Mouse (Mus musculus) CD8-positive naive resting alpha-beta T cell, adult 2 months (primary cell): ENCODE measurements around the gene Rgs11.
"Not testable (repeated sequence)": the region's sequence is repeated elsewhere in the genome, so short reads cannot be mapped to it uniquely, and the experiment has no call there.

ENCODE experiments used
- DNase-seq, 2 experiments: peaks; one replicate each; pipeline ENCODE4 v3.0.0; 2022; ENCODE audit warnings: low read depth in 2 of 2, low spot score in 2 of 2

The Rgs11 gene

GRCm38 (mm10) chr17:26202737-26203136 is at the start of gene Rgs11:
Gene Rgs11, plus strand, starts transcription at chr17:26202951.
- peak; percentile 39 to 53 for DNase-seq

DNA sequence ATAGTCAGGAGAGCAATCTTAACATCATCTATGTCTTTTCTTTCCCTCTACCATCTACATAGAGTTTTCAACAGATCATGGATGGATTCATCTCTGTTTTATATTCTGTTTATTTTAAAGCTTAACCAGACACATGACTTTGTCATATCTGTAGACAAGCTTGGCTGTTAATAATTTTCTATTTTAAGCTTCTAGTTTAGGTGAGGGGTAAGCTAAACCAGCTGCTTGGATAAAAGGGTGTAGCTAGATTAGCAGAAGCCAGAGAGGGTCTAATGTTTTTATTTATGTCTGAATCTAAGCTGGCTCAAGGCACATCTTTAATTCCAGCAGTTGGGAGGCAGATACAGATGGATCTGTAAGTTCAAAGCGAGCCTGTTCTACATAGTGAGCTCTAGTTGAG is 40.0 kb upstream of the Rgs11 start:
- no peak for DNase-seq

- DNase-seq: peak; percentile 58 to 63
Observed at GRCm38 (mm10) chr17:26168039-26168438, 34.7 kb upstream of the Rgs11 start.

GRCm38 (mm10) chr17:26175248-26175647 is 27.5 kb upstream of the Rgs11 start:
- not testable (repeated sequence) for DNase-seq

- DNase-seq: no peak
Observed at GRCm38 (mm10) chr17:26178611-26179010, 24.1 kb upstream of the Rgs11 start.

DNA sequence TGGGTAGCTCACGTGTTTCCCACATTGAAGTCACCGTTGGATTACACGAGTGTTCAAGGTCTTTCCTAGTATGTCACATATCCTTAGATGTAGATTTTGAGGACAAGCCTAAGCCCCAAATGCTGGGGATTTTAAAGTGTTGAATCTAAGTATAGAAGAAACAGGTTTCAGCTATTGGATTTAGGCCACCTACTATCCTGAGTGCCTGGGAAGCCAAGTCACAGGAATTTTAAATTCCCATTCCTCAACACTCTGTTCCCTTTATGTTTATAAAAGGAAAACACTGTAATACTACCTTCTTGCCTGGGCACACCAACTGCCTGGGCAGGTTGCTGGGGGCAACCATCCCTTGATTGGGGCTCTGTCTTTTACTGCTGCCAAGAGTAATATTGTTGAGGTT is 21.6 kb upstream of the Rgs11 start:
- no peak for DNase-seq

DNA sequence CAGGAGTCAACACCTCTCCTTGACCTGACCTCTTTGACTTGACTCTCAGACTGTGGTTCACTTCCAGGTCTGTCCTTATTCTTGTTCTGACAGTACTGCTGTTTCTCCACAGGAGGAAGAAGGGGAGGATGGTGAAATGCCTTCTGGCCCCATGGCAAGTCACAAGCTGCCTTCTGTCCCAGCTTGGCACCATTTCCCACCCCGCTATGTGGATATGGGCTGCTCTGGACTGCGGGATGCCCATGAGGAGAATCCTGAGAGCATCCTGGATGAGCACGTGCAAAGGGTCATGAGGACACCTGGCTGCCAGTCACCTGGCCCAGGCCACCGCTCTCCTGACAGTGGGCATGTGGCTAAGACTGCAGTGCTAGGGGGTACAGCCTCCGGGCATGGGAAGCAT is 15.2 kb upstream of the Rgs11 start:
- DNase-seq: no peak

- no peak for DNase-seq
Observed at GRCm38 (mm10) chr17:26188091-26188805, 14.5 kb upstream of the Rgs11 start.

- not testable (repeated sequence) for DNase-seq
Observed at GRCm38 (mm10) chr17:26191486-26191885, 11.3 kb upstream of the Rgs11 start.

DNA sequence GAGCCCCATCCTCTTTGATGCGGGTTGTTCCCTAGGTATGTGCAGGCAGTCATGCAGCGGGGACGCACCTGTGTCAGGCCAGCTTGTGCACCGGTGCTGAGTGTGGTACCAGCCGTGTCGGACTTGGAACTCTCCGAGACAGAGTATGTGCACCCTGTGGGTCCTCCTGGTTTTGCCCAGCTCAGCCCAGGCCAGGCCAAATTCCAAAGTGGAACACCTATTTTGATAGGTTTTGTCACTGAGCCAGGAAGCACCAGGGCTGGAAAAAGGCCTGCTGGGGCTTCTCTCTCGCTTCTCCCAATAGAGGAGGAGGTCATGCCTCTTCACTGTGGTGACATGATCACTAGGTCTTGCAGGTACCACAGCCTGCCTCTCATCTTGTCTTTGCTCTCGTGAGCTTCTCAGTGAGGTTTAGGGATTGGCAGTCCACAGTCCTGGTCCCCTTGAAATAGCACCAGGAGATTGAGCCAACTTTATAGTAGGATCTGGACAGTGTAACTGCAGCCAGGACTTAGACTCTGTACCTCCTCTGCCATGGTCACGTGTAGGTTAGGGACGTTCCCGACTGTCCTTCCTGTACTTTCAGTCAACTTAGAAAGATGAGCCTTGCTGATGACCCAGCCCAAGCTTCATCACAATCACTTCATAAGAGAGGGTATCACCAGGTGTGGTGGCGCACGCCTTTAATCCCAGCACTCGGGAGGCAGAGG is 10.1 kb upstream of the Rgs11 start:
- DNase-seq: no peak

- no peak for DNase-seq
Observed at GRCm38 (mm10) chr17:26198892-26199291, 3.9 kb upstream of the Rgs11 start, which contains the start of gene Pdia2. Gene Pdia2, minus strand, starts transcription at chr17:26199087.

- no peak for DNase-seq
Observed at GRCm38 (mm10) chr17:26200831-26201705, 1.7 kb upstream of the Rgs11 start.

- no peak for DNase-seq
Observed at GRCm38 (mm10) chr17:26201998-26202397, 753 bp upstream of the Rgs11 start.

DNA sequence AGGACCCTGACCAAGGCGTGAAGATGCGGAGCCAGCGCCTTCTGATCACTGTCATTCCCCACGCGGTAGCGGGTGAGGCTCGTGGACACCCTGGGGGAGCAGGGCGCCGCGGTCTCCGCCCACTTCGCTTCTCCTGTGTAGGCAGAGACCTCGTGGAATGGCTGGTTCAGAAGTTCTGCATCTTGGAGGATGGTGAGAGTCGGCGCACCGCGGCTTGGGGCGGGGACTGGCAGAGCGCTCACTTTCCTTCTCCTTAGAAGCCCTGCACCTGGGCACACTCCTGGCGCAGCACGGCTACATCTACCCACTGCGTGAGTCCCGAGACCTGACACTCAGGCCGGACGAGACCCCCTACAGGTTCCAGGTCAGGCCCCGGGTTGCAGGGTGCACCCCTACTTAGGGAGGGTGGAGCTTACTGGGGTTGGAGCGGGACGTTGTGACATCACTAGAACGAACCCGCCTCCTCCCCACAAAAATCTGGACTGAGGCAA is 615 bp downstream of the Rgs11 start:
- peak in 1 of 2 experiments; percentile 20 for DNase-seq

DNA sequence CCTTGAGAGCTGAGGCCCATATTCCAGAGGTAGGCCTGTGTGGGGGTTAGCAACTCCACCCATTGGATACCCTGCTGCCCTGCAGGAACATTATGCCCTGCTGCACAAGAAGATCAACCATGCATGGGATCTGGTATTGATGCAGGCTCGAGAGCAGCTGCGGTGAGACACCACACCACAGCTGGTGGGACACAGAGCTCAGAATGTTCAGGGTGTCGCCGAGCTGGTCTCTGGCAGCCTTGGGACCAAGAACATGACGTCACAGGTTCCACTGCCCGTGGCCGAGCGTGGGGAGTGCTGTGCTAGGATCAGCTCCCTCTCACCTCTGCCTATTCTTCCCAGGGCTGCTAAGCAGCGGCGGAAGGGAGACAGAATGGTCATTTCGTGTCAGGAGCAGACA is 2.0 kb downstream of the Rgs11 start:
- DNase-seq: no peak

DNA sequence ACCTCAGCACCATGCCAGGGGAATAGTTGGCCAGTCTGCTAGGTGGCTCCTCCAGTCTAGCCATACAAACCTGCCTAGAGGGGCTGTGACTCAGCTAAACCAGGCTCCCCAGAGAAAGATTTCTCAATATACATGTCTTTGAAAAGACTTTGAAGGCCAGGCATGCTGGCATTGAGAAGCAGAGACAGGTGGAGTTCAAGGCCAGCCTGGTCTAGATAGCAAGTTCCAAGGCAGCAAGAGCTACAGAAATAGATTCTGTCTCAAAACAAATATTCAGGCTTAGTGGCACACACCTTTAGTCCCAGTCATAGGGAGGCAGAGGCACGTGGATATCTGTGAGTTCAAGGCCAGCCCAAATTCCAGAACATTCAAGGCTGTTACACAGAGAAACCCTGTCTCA is 3.6 kb downstream of the Rgs11 start:
- no peak for DNase-seq

GRCm38 (mm10) chr17:26207686-26208085 is 4.9 kb downstream of the Rgs11 start, which contains the start of gene Arhgdig:
Gene Arhgdig, minus strand, starts transcription at chr17:26207786.
- DNase-seq: no peak

DNA sequence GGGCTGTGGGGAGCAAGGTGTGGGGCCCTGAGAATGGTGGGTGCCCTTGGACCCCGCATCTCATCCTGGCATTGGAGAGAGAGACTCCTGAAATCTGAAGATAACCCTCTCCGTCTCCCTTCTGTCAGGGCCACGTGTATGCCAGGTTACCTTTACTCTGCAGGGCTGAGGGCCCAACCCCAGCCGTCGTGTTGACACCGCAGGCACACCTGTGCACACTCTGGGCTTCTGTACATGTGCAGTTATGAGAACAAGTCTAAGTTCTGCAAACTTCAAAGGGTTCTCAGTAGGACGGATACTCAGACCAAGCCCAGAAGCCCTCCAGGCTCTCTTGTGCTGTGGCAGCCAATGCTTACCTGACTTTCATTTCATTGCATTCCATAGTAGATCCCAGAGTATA is 9.5 kb downstream of the Rgs11 start:
- DNase-seq: no peak

DNA sequence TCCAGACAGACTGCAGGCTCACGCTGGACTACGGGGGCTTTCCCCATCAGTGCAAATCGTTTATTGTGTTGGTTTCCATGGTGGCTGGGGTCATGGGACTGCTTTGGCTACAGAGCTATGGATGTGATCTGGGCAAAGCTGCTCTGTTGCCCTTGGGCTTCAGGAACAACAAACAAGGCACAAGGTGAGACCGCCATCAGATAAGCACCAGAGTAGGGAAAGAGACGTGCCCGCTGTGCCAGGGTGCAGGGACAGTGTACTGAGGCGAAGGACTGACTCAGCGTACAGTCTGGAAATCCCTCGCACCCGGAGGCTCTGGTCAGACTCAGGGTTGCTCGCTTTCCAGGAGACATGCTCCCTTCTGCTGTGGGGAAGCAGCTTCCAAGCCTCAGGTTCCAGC is 9.9 kb downstream of the Rgs11 start:
- no peak for DNase-seq

- no peak for DNase-seq
Observed at GRCm38 (mm10) chr17:26221508-26221907, 18.8 kb downstream of the Rgs11 start.

DNA sequence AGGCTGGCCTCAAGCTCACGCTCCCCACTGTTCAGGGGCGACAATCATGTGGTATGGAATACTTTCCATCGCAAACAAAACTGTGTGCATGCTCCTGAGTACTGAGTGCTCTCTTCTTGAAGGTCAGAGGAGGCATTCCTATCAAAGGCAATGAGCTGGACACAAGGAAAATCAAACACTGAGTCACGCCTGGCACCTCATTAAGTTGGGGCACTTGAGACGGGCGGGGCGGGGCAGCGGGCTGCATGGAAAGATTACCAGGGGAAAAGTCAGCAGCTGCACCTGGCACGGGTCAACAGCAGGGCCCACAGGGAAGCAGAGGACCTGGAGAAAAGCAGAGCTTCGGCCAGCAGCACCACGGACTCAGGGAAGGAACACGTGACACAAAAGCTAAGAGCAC is 22.4 kb downstream of the Rgs11 start:
- DNase-seq: no peak
